29 mouse cellular contexts compared by ENCODE assay signal in genomic region chr5:131560773-131561560, GRCm38 (mm10).
A peak's percentile ranks its signal among the peaks of the same experiment; 100 is the strongest.
DNase-seq lines count a peak whose midpoint lies in the region; ATAC-seq and TF ChIP-seq lines count a peak whose summit lies in the region.
"Had no signal": no experiment of that assay in that cellular context is flagged by ENCODE, and none has a peak within 500 bp of the region (broad histone marks: within the 10 kb centered on the region; RNA-seq: fewer than 3 reads in every experiment).

No protein-coding gene starts in this region.

- H3K4me2 ChIP-seq in forebrain, embryonic 16.5 days (ENCODE audit: low read length): no peak overlapping the region
- no peak overlapping the region for H3K4me2 ChIP-seq in forebrain, embryonic 13.5 days
- no peak overlapping the region for H3K4me2 ChIP-seq in kidney, embryonic 15.5 days
- no peak overlapping the region for H3K4me2 ChIP-seq in midbrain, postnatal 0 days (ENCODE audit: low read depth, low read length, poor library complexity, severe bottlenecking)
- no peak overlapping the region for H3K4me2 ChIP-seq in midbrain, embryonic 13.5 days (replicated peaks)
- H3K4me2 ChIP-seq: embryonic facial prominence, embryonic 15.5 days; heart, embryonic 12.5 days; hindbrain, embryonic 14.5 days; limb, embryonic 15.5 days; liver, embryonic 13.5 days; midbrain, embryonic 12.5 days had no signal

- TF ChIP-seq CTCF in midbrain, postnatal 0 days (IDR thresholded peaks at IDR 0.05): peak; percentile 20; the same call in 1 of the 2 replicates

- 75% methylated on average over 5 of the region's 5 CpGs for WGBS in forebrain, embryonic 16.5 days
- WGBS in forebrain, embryonic 13.5 days: 79% methylated on average over 5 of the region's 5 CpGs
- 84% methylated on average over 5 of the region's 5 CpGs for WGBS in kidney, embryonic 15.5 days
- WGBS in midbrain, postnatal 0 days: 79% methylated on average over 5 of the region's 5 CpGs
- WGBS in midbrain, embryonic 13.5 days: 87% methylated on average over 5 of the region's 5 CpGs

- H3K4me3 ChIP-seq in forebrain, embryonic 16.5 days (replicated peaks; ENCODE audit: low read length): no peak overlapping the region
- no peak overlapping the region for H3K4me3 ChIP-seq in forebrain, embryonic 13.5 days
- no peak overlapping the region for H3K4me3 ChIP-seq in kidney, embryonic 15.5 days (replicated peaks)
- H3K4me3 ChIP-seq in midbrain, postnatal 0 days (ENCODE audit: low read depth, low read length): no peak overlapping the region
- H3K4me3 ChIP-seq in midbrain, embryonic 13.5 days (replicated peaks): no peak overlapping the region
- H3K4me3 ChIP-seq: embryonic facial prominence, embryonic 15.5 days; gastrocnemius, adult 2 months; heart, adult 2 months; heart, embryonic 12.5 days; limb, embryonic 10.5 days; limb, embryonic 15.5 days; liver, embryonic 13.5 days; megakaryocyte, embryonic 14.5 days; midbrain, embryonic 12.5 days had no signal

- peak; percentile 17 to 24 for DNase-seq in kidney, adult 8-10 months
- DNase-seq in midbrain, postnatal 0 days (ENCODE audit: low spot score): no peak
- DNase-seq in testis, postnatal 10 days (ENCODE audit: low spot score): no peak
- DNase-seq: adrenal gland, postnatal 14 days; cerebellum, adult 18-20 months; cerebellum, postnatal 10 days; gastrocnemius, adult 2 months; gastrocnemius, postnatal 36 days; heart, adult 2 months; heart, postnatal 4 days; liver, embryonic 13.5 days; lung, adult 18-20 months; lung, postnatal 4 days; thymus, postnatal 4 days had no signal

- 0 out of 2 replicates have a peak, but pooled peaks have one; percentile 49 for ATAC-seq in forebrain, embryonic 16.5 days
- ATAC-seq in forebrain, embryonic 13.5 days: no peak
- ATAC-seq in kidney, embryonic 15.5 days (replicated peaks; ENCODE audit: low FRiP score): no peak
- no peak for ATAC-seq in midbrain, postnatal 0 days (ENCODE audit: low FRiP score)
- ATAC-seq in midbrain, embryonic 13.5 days: no peak
- ATAC-seq: CD4-positive, CD25-positive, alpha-beta regulatory T cell, adult 4 months; inflammation-experienced regulatory T-cells, adult 6 months; lung, postnatal 0 days had no signal

- H3K9ac ChIP-seq in forebrain, embryonic 16.5 days (replicated peaks; ENCODE audit: low read depth, low read length): no peak overlapping the region
- H3K9ac ChIP-seq in forebrain, embryonic 13.5 days: no peak overlapping the region
- H3K9ac ChIP-seq in kidney, embryonic 15.5 days: no peak overlapping the region
- H3K9ac ChIP-seq in midbrain, postnatal 0 days (replicated peaks; ENCODE audit: low read length, poor library complexity, severe bottlenecking): no peak overlapping the region
- no peak overlapping the region for H3K9ac ChIP-seq in midbrain, embryonic 13.5 days (replicated peaks)
- H3K9ac ChIP-seq: embryonic facial prominence, embryonic 15.5 days; heart, embryonic 12.5 days; hindbrain, embryonic 14.5 days; limb, embryonic 15.5 days; liver, embryonic 13.5 days; midbrain, embryonic 12.5 days had no signal

- H3K9me3 ChIP-seq in forebrain, embryonic 16.5 days (ENCODE audit: control insufficient read depth, low read length): no peaks in the 10 kb centered on the region
- H3K9me3 ChIP-seq in forebrain, embryonic 13.5 days (replicated peaks): no peaks in the 10 kb centered on the region
- no peaks in the 10 kb centered on the region for H3K9me3 ChIP-seq in kidney, embryonic 15.5 days (replicated peaks)
- no peaks in the 10 kb centered on the region for H3K9me3 ChIP-seq in midbrain, postnatal 0 days (ENCODE audit: low read length)
- no peaks in the 10 kb centered on the region for H3K9me3 ChIP-seq in midbrain, embryonic 13.5 days
- H3K9me3 ChIP-seq: embryonic facial prominence, embryonic 15.5 days; heart, embryonic 12.5 days; limb, embryonic 10.5 days; limb, embryonic 15.5 days; liver, embryonic 13.5 days; midbrain, embryonic 12.5 days had no signal

- H3K36me3 ChIP-seq in forebrain, embryonic 16.5 days (ENCODE audit: control insufficient read depth, insufficient read depth): no peaks in the 10 kb centered on the region
- no peaks in the 10 kb centered on the region for H3K36me3 ChIP-seq in forebrain, embryonic 13.5 days (ENCODE audit: poor library complexity, severe bottlenecking)
- no peaks in the 10 kb centered on the region for H3K36me3 ChIP-seq in kidney, embryonic 15.5 days
- no peaks in the 10 kb centered on the region for H3K36me3 ChIP-seq in midbrain, postnatal 0 days (ENCODE audit: insufficient read depth, low read length)
- no peaks in the 10 kb centered on the region for H3K36me3 ChIP-seq in midbrain, embryonic 13.5 days
- H3K36me3 ChIP-seq: embryonic facial prominence, embryonic 15.5 days; heart, embryonic 12.5 days; limb, embryonic 10.5 days; limb, embryonic 15.5 days; liver, embryonic 13.5 days; midbrain, embryonic 12.5 days had no signal

- peaks cover 21% of the 10 kb centered on the region for H3K4me1 ChIP-seq in forebrain, embryonic 16.5 days (replicated peaks; ENCODE audit: control insufficient read depth, insufficient read depth, low read length)
- peaks cover 40% of the 10 kb centered on the region for H3K4me1 ChIP-seq in forebrain, embryonic 13.5 days
- H3K4me1 ChIP-seq in kidney, embryonic 15.5 days: peaks cover 12% of the 10 kb centered on the region
- peaks cover 5% of the 10 kb centered on the region; the same call in 1 of the 2 replicates for H3K4me1 ChIP-seq in midbrain, postnatal 0 days (ENCODE audit: insufficient read depth, low read length)
- H3K4me1 ChIP-seq in midbrain, embryonic 13.5 days (replicated peaks): peaks cover 32% of the 10 kb centered on the region
- H3K4me1 ChIP-seq: liver, embryonic 13.5 days; megakaryocyte, embryonic 14.5 days had no signal

- H3K27me3 ChIP-seq in forebrain, embryonic 16.5 days (replicated peaks; ENCODE audit: control insufficient read depth, insufficient read depth, low read length): no peaks in the 10 kb centered on the region
- 0 out of 2 replicates have a peak, but pooled peaks cover 2% of the 10 kb centered on the region for H3K27me3 ChIP-seq in forebrain, embryonic 13.5 days
- H3K27me3 ChIP-seq in kidney, embryonic 15.5 days: no peaks in the 10 kb centered on the region
- no peaks in the 10 kb centered on the region for H3K27me3 ChIP-seq in midbrain, postnatal 0 days (ENCODE audit: insufficient read depth, low read length)
- H3K27me3 ChIP-seq in midbrain, embryonic 13.5 days: peaks cover 2% of the 10 kb centered on the region; the same call in 1 of the 2 replicates
- H3K27me3 ChIP-seq: embryonic facial prominence, embryonic 15.5 days; heart, embryonic 12.5 days; limb, embryonic 15.5 days; liver, embryonic 13.5 days had no signal

- peak overlapping the region; percentile 44 for H3K27ac ChIP-seq in forebrain, embryonic 16.5 days (ENCODE audit: low read length)
- H3K27ac ChIP-seq in forebrain, embryonic 13.5 days: no peak overlapping the region
- H3K27ac ChIP-seq in kidney, embryonic 15.5 days: no peak overlapping the region
- H3K27ac ChIP-seq in midbrain, postnatal 0 days (ENCODE audit: low read depth, low read length): no peak overlapping the region
- H3K27ac ChIP-seq in midbrain, embryonic 13.5 days: no peak overlapping the region
- H3K27ac ChIP-seq: embryonic facial prominence, embryonic 15.5 days; gastrocnemius, adult 2 months; heart, adult 2 months; hindbrain, embryonic 14.5 days; kidney, postnatal 0 days; limb, embryonic 10.5 days; limb, embryonic 15.5 days; liver, embryonic 13.5 days; midbrain, embryonic 12.5 days had no signal

Comparison
In these comparisons a context has a peak if more than half of its experiments do, and no peak if none do; other contexts are left out.
1. DNase-seq: peak in kidney, adult 8-10 months (2 of 2); none in midbrain, postnatal 0 days (single experiment) and testis, postnatal 10 days (single experiment).